Mouse (Mus musculus) left cerebral cortex, adult 6 months (tissue): ENCODE measurements around the gene Pmfbp1. TPM values are rescaled to one million over a fixed set of nuclear protein-coding genes. Genes with fewer than 3 reads are reported as not detected.

Experiments
- long read RNA-seq, 2 experiments: library from polyadenylated mRNA; unstranded; transcript quantifications; one replicate each; pipeline ENCODE4 v2.0.0; 2019 to 2020
- polyA plus RNA-seq: library from polyadenylated mRNA; unstranded; fragments of <200 nt; fragmentation: Nextera tagmentation; gene quantifications from 2 replicates; pipeline ENCODE4 v1.2.3, GENCODE M21; 2021

Pmfbp1 gene
- 0.15 and 0.21 TPM in 2 replicates for polyA plus RNA-seq
- long read RNA-seq, experiment 1, partial matches to known transcripts, result 2 of 2 reads
- long read RNA-seq, experiment 1, other reads (novel, unspliced or antisense), result 0 of 2 reads
- long read RNA-seq, experiment 2, result 0 reads

DNA sequence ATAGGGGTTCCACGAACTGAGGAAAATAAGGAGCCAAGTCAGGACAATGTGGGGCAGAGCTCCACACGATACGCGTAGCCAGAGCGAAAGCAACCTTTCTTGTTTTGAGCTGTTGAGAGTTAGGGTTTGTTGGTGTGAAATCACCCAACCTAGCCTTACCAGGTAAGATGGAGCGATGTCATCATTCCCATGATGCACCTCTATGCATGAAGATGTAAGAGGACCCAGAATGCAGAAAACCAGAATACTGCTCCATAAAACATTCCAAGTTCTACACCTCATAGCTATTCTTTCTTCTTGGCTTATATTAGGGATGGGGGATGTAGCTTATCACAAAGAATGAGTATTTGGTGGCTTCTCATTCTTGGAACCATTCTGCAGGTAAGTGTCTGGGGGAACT is at the start of gene Pmfbp1:
Gene Pmfbp1, plus strand, starts transcription at position 301 of the 400 bp plus-strand sequence.

GRCm38 (mm10) chr8:109565498-109566333 is 71.9 kb downstream of the Pmfbp1 start, which contains the start of the genes Dhx38 and Txnl4b:
Gene Dhx38, minus strand, starts transcription at chr8:109565861.
Gene Txnl4b, plus strand, starts transcription at chr8:109565892.

DNA sequence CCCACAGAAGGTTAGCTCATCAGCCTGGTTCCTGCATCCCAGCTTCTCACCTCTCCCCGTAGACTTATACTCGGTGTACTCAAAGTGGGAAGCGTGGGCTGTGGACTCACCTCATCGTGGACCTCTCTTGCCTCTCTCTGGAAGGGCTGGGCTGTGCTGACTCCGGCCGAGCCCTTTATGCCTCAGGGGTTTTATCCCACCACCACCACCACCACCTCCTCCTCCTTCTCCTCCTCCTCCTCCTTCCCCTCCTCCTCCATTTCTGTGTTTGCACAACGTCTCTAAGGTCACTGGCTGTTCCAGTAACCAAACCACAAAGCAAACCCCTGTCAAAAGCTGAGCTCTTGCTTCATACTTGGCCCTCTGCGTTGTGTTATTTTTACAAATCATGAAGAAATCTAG is 85.1 kb downstream of the Pmfbp1 start, which contains the start of gene Hp:
Gene Hp, minus strand, starts transcription at position 273 of the 402 bp plus-strand sequence.

Other genes with a start within 250 kb of the Pmfbp1 start
- gene Dhx38, start 71.8 kb downstream of the Pmfbp1 start, polyA plus RNA-seq, result 6.7 and 7.2 TPM in 2 replicates
- 78.2 and 101 TPM in 2 replicates for gene Txnl4b, start 71.9 kb downstream of the Pmfbp1 start, polyA plus RNA-seq
- gene Hp, start 85.1 kb downstream of the Pmfbp1 start, polyA plus RNA-seq, result 0.10 TPM in 1 of 2 replicates, not detected in the other
- 14.2 and 23.1 TPM in 2 replicates for gene Dhodh, start 114.6 kb downstream of the Pmfbp1 start, polyA plus RNA-seq
- gene Pkd1l3, start 120.5 kb downstream of the Pmfbp1 start, polyA plus RNA-seq, result 0.08 and 0.27 TPM in 2 replicates
- gene Ist1, start 199.2 kb downstream of the Pmfbp1 start, polyA plus RNA-seq, result 62.3 and 71.9 TPM in 2 replicates
- 9.1 and 25.7 TPM in 2 replicates for gene Zfp821, start 211.5 kb downstream of the Pmfbp1 start, polyA plus RNA-seq
- gene Atxn1l, start 243.7 kb downstream of the Pmfbp1 start, polyA plus RNA-seq, result 1.8 and 6.6 TPM in 2 replicates